Mouse (Mus musculus): Measurements from ENCODE around the gene Cdnf. TPM values are rescaled to one million over a fixed set of nuclear protein-coding genes. Genes with fewer than 3 reads are reported as not detected.

The Cdnf gene
- total RNA-seq (2023): 0.35 TPM

DNA sequence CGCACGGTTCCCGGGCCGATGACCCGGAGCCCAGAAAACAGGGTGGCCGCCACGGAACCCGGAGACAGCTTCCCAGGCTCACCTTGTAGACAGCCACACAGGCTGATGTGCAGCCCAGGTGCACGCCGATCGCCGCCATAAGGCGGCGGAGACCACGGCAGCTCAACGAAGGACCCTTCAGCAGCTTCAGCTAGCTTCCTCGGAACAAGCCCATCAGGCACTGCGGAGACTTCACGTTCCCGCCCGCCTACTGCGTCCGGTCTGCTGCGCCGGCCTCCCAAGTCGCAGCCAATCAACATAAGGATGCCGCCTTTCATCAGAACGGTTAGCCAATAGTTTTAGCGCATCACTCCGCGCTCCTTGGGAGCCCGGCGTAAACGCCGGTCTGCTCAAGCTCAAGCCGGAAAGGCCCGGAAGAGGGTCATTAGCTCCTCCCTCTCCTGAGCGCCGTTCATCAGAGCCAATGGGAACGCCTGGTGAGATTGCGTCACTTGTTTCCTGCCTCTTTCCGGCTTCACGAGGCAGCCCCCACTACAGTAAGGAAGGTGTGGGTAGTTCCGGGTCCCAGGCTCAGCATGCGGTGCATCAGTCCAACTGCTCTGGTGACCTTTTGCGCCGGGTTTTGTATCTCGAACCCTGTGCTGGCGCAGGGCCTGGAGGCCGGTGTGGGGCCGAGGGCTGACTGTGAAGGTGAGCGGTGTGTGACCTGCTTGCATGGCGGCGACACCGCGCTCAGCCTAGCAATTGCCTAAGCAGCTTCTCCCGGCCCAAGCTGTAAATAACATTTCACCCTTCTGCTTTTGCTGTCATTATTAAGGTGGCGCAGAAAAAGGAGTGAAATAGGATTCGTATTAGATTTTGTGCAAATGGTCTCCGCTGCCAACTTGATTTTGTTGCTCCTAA is at the start of gene Cdnf, which contains the start of the genes Gm45902 and Hspa14:
TSS of gene Cdnf (plus strand) at position 479 of the 903 bp plus-strand sequence.
TSS of gene Gm45902 (minus strand) at position 239 of the 903 bp plus-strand sequence.
TSS of gene Hspa14 (minus strand) at position 263 of the 903 bp plus-strand sequence.

DNA sequence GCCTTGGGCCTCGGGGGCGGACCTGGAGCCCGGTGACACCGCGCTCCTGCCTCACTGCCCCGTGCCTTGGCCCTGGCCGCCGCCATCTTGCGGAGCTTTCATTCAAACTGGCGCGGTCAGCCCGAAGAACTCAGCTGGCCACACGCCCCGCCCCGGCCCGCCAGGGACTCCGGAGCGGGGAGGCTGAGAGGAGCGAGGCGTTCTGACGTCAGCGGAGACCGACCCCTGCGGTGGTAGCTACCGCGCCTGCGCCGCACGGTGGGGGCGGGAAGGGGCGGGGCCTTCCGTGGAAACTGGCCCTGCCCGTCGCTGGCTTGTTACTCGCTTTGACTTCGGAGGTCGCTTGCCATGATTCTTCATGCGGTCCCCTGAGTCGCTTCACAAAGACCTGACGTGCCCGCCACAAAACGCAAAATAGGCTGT is 38.0 kb upstream of the Cdnf start, which contains the start of gene Suv39h2:
TSS of gene Suv39h2 (minus strand) at position 171 of the 423 bp plus-strand sequence.

DNA sequence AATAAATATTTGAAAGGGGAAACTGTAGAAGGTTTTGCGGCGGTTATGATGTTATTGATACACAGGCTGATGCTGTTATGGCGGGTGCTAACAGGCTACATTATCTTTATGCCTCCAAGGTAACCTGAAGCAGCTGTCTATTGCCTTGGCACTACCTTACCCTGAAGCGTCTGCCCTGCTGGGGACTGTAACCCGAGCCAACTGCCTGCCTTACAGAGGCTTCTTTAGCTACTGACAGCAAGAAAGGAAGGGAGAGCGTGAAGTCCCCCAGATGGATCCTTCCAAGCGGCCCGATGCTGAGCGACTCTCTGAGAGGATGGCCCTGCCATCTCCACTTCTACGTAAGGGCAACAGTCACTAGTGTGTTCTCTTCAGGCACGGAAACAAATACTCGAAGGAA is 57.4 kb downstream of the Cdnf start, which contains the start of gene Fam107b:
TSS of gene Fam107b (plus strand) at position 303 of the 400 bp plus-strand sequence.

Other genes starting within 250 kb of the Cdnf start
- 39.0 TPM for gene Nmt2, start 228.8 kb upstream of the Cdnf start, total RNA-seq (2023)
- 4.5 TPM for gene Rpp38, start 180.4 kb upstream of the Cdnf start, total RNA-seq (2023)
- not detected for gene Acbd7, start 176.9 kb upstream of the Cdnf start, total RNA-seq (2023)
- not detected for gene Olah, start 115.8 kb upstream of the Cdnf start, total RNA-seq (2023)
- not detected for gene Meig1, start 90.4 kb upstream of the Cdnf start, total RNA-seq (2023)
- 41.8 TPM for gene Dclre1c, start 88.9 kb upstream of the Cdnf start, total RNA-seq (2023)
- gene Suv39h2, start 38.0 kb upstream of the Cdnf start, total RNA-seq (2023): 3.9 TPM
- 16.3 TPM for gene Gm45902, start 240 bp upstream of the Cdnf start, total RNA-seq (2023)
- 108 TPM for gene Hspa14, start 216 bp upstream of the Cdnf start, total RNA-seq (2023)
- gene Fam107b, start 57.5 kb downstream of the Cdnf start, total RNA-seq (2023): 487 TPM

Data from CD4-positive naive resting alpha-beta T cell, adult 76 days (primary cell).